In genomic region chr14:99472111-99472510, GRCm38 (mm10) we compare ENCODE assay signal across 20 mouse cellular contexts.
DNase-seq lines count a peak whose midpoint lies in the region; ATAC-seq and TF ChIP-seq lines count a peak whose summit lies in the region.
"Had no signal": no experiment of that assay in that cellular context is flagged by ENCODE, and none has a peak within 500 bp of the region (broad histone marks: within the 10 kb centered on the region; RNA-seq: fewer than 3 reads in every experiment).

No protein-coding gene starts in this region.

- peak; percentile 14 for DNase-seq in forebrain, embryonic 14.5 days (ENCODE audit: low spot score)
- DNase-seq in adipocyte (ENCODE audit: low spot score), result peak; percentile 88
- peak; percentile 18 for DNase-seq in brain, embryonic 14.5 days (ENCODE audit: low read depth)
- peak; percentile 29 for DNase-seq in lung, postnatal 25 days (ENCODE audit: low spot score)
- DNase-seq in urinary bladder, adult 18-20 months (ENCODE audit: low spot score in 2 of 2), result no peak
- no peak for DNase-seq in urinary bladder, adult 2 months (ENCODE audit: low spot score)
- DNase-seq: cerebellum, adult 9-10 months; embryo, embryonic 11 days; heart, adult 2 months; kidney, adult 9 months; kidney, postnatal 36 days; layer of hippocampus, adult 9-11 months had no signal

- no peaks in the 10 kb centered on the region for H3K27me3 ChIP-seq in forebrain, embryonic 14.5 days (replicated peaks; ENCODE audit: control insufficient read depth, insufficient read depth, low read length)
- no peaks in the 10 kb centered on the region for H3K27me3 ChIP-seq in forebrain, embryonic 13.5 days
- H3K27me3 ChIP-seq: limb, embryonic 15.5 days; midbrain, embryonic 12.5 days; neural tube, embryonic 15.5 days; Patski had no signal

- H3K9ac ChIP-seq in forebrain, embryonic 14.5 days (ENCODE audit: low read length), result no peak overlapping the region
- H3K9ac ChIP-seq in forebrain, embryonic 13.5 days, result no peak overlapping the region
- H3K9ac ChIP-seq: limb, embryonic 15.5 days; midbrain, embryonic 12.5 days; neural tube, embryonic 15.5 days had no signal

- H3K36me3 ChIP-seq in forebrain, embryonic 14.5 days (ENCODE audit: control insufficient read depth, insufficient read depth, low read length), result no peaks in the 10 kb centered on the region
- no peaks in the 10 kb centered on the region for H3K36me3 ChIP-seq in forebrain, embryonic 13.5 days (ENCODE audit: poor library complexity, severe bottlenecking)
- H3K36me3 ChIP-seq: hindbrain, embryonic 10.5 days; limb, embryonic 15.5 days; midbrain, embryonic 12.5 days; neural tube, embryonic 15.5 days had no signal

- no peaks in the 10 kb centered on the region for H3K9me3 ChIP-seq in forebrain, embryonic 14.5 days (replicated peaks; ENCODE audit: control insufficient read depth, low read length)
- H3K9me3 ChIP-seq in forebrain, embryonic 13.5 days (replicated peaks), result no peaks in the 10 kb centered on the region
- H3K9me3 ChIP-seq: hindbrain, embryonic 10.5 days; limb, embryonic 15.5 days; midbrain, embryonic 12.5 days; neural tube, embryonic 15.5 days had no signal

- TF ChIP-seq POLR2A in brain, embryonic 14.5 days (IDR thresholded peaks at IDR 0.05; ENCODE audit: borderline replicate concordance, extremely low read depth, insufficient read depth, insufficient read length, poor library complexity, severe bottlenecking), result no peak

- H3K27ac ChIP-seq in forebrain, embryonic 14.5 days (ENCODE audit: low read depth, low read length), result no peak overlapping the region
- no peak overlapping the region for H3K27ac ChIP-seq in forebrain, embryonic 13.5 days
- H3K27ac ChIP-seq: heart, adult 2 months; hindbrain, embryonic 10.5 days; limb, embryonic 15.5 days; midbrain, embryonic 12.5 days; neural tube, embryonic 15.5 days had no signal

- no peak overlapping the region for H3K4me2 ChIP-seq in forebrain, embryonic 14.5 days (ENCODE audit: low read length)
- H3K4me2 ChIP-seq in forebrain, embryonic 13.5 days, result no peak overlapping the region
- H3K4me2 ChIP-seq: limb, embryonic 15.5 days; midbrain, embryonic 12.5 days; neural tube, embryonic 15.5 days had no signal

- no peaks in the 10 kb centered on the region for H3K4me1 ChIP-seq in forebrain, embryonic 14.5 days (ENCODE audit: control insufficient read depth, insufficient read depth, low read length)
- H3K4me1 ChIP-seq in forebrain, embryonic 13.5 days, result no peaks in the 10 kb centered on the region
- H3K4me1 ChIP-seq: hindbrain, embryonic 10.5 days; limb, embryonic 15.5 days; midbrain, embryonic 12.5 days; neural tube, embryonic 15.5 days had no signal

- no peak for ATAC-seq in forebrain, embryonic 14.5 days
- ATAC-seq in forebrain, embryonic 13.5 days, result no peak
- ATAC-seq: inflammation-experienced regulatory T-cells, adult 6 months; Patski had no signal

- 95% methylated on average over 2 of the region's 2 CpGs for WGBS in forebrain, embryonic 14.5 days
- 91% methylated on average over 2 of the region's 2 CpGs for WGBS in forebrain, embryonic 13.5 days

- TF ChIP-seq CTCF in brain, embryonic 14.5 days (IDR thresholded peaks at IDR 0.05; ENCODE audit: borderline replicate concordance, extremely low read depth, insufficient read depth, insufficient read length), result no peak

- no peak overlapping the region for H3K4me3 ChIP-seq in forebrain, embryonic 14.5 days (ENCODE audit: low read depth, low read length)
- H3K4me3 ChIP-seq in forebrain, embryonic 13.5 days, result no peak overlapping the region
- H3K4me3 ChIP-seq: heart, adult 2 months; hindbrain, embryonic 10.5 days; limb, embryonic 15.5 days; midbrain, embryonic 12.5 days; myocyte; neural tube, embryonic 15.5 days had no signal

Comparison
In these comparisons a context has a peak if more than half of its experiments do, and no peak if none do; other contexts are left out.
1. DNase-seq: peak in forebrain, embryonic 14.5 days (single experiment), adipocyte (single experiment), brain, embryonic 14.5 days (single experiment) and lung, postnatal 25 days (single experiment); none in urinary bladder, adult 18-20 months (0 of 2) and urinary bladder, adult 2 months (single experiment).